Mouse (Mus musculus) liver, adult 2 months (tissue): ENCODE measurements around the gene Nop2. TPM values are rescaled to one million over a fixed set of nuclear protein-coding genes. Genes with fewer than 3 reads are reported as not detected.

Source experiments
- DNase-seq: peaks from one replicate; pipeline ENCODE4 v3.0.0-alpha.2; 2011; ENCODE audit warnings: low read depth, low spot score; ENCODE audit errors: extremely low read depth
- H3K27ac ChIP-seq: fragments of 200-500 bp; replicated peaks from 2 replicates; pipeline ENCODE4 v1.5.1; 2012; ENCODE audit warnings: low read depth, mild to moderate bottlenecking, control low read depth, inconsistent platforms, low read length; ENCODE audit not compliant: insufficient read depth
- H3K27me3 ChIP-seq: fragments of 200-500 bp; 2 replicates; pipeline ENCODE4 v1.6.1; 2012; ENCODE audit warnings: mild to moderate bottlenecking, moderate library complexity, low read length, inconsistent platforms; ENCODE audit not compliant: control insufficient read depth, insufficient read depth
- H3K36me3 ChIP-seq: fragments of 200-500 bp; 2 replicates; pipeline ENCODE4 v1.6.1; 2012; ENCODE audit warnings: low read length, inconsistent platforms; ENCODE audit not compliant: control insufficient read depth, insufficient read depth
- H3K4me1 ChIP-seq: fragments of 200-500 bp; 2 replicates; pipeline ENCODE4 v1.6.1; 2011; ENCODE audit warnings: low read length; ENCODE audit not compliant: control insufficient read depth, insufficient read depth
- H3K4me3 ChIP-seq: fragments of 200-500 bp; 2 replicates; pipeline ENCODE4 v1.5.1; 2011; ENCODE audit warnings: low read depth, mild to moderate bottlenecking, control low read depth, low read length, moderate library complexity; ENCODE audit not compliant: insufficient read depth
- H3K79me2 ChIP-seq: fragments of 200-500 bp; 2 replicates; pipeline ENCODE4 v1.6.1; 2012; ENCODE audit warnings: inconsistent platforms, mild to moderate bottlenecking, low read length, moderate library complexity; ENCODE audit not compliant: control insufficient read depth, insufficient read depth
- H3K9ac ChIP-seq: fragments of 200-500 bp; 2 replicates; pipeline ENCODE4 v1.6.1; 2012; ENCODE audit warnings: low read depth, mild to moderate bottlenecking, control low read depth, inconsistent platforms, low read length
- CTCF ChIP-seq: fragments of 200-500 bp; IDR thresholded peaks from 2 replicates; pipeline ENCODE4 v1.5.1; 2011; ENCODE audit warnings: low read depth, low read length, control low read depth
- POLR2A ChIP-seq: fragments of 200-500 bp; IDR thresholded peaks from 2 replicates; pipeline ENCODE4 v1.6.1; 2011; ENCODE audit warnings: low read length, control low read depth; ENCODE audit not compliant: insufficient read depth; ENCODE audit errors: extremely low read depth
- WGBS: fragments of 180-500 bp; shearing (Covaris S2); methylation state at CpG from one replicate; pipeline ENCODE4 v1.1.7; 2018; 5-methylcytosine and 5-hydroxymethylcytosine counted together
- polyA plus RNA-seq: library from polyadenylated mRNA; depleted of rRNA; stranded (reverse); fragments of >200 nt; gene quantifications from 2 replicates; pipeline ENCODE4 v1.2.3, GENCODE M21; 2012
- total RNA-seq: library from RNA; depleted of rRNA; stranded (reverse); fragments of >200 nt; gene quantifications from 2 replicates; pipeline ENCODE4 v1.2.3, GENCODE M21; 2014

The Nop2 gene
- total and polyA plus RNA-seq, 2 experiments = 8.2 to 11.0 TPM

- DNase-seq = no peak
- Histone ChIP-seq H3K9ac (no peak overlapping the region), H3K27ac (no peak overlapping the region), H3K79me2 (peaks cover 10% of the 10 kb centered on the region; the same call in 1 of the 2 replicates), H3K27me3 (no peaks in the 10 kb centered on the region), H3K4me1 (peaks cover 8% of the 10 kb centered on the region), H3K4me3 (no peak overlapping the region), H3K36me3 (peaks cover 15% of the 10 kb centered on the region; the same call in 1 of the 2 replicates)
- TF ChIP-seq CTCF = no peak
- TF ChIP-seq POLR2A = no peak
- 92% methylated on average over 8 of the region's 8 CpGs for WGBS
Observed at GRCm38 (mm10) chr6:125142436-125142835, 10.7 kb downstream of the Nop2 start.

- DNase-seq = no peak
- Histone ChIP-seq H3K9ac (no peak overlapping the region), H3K4me3 (no peak overlapping the region), H3K27ac (no peak overlapping the region), H3K4me1 (peaks cover 9% of the 10 kb centered on the region), H3K27me3 (no peaks in the 10 kb centered on the region), H3K36me3 (peaks cover 12% of the 10 kb centered on the region; the same call in 1 of the 2 replicates), H3K79me2 (peaks cover 12% of the 10 kb centered on the region; the same call in 1 of the 2 replicates)
- WGBS = 86% methylated on average over 3 of the region's 3 CpGs
- TF ChIP-seq CTCF = no peak
- no peak for TF ChIP-seq POLR2A
Observed at GRCm38 (mm10) chr6:125143128-125143527, 11.4 kb downstream of the Nop2 start.

GRCm38 (mm10) chr6:125143904-125144303, 12.2 kb downstream of the Nop2 start:
- no peak for DNase-seq
- Histone ChIP-seq H3K27me3 (no peaks in the 10 kb centered on the region), H3K36me3 (peaks cover 12% of the 10 kb centered on the region; the same call in 1 of the 2 replicates), H3K4me1 (peaks cover 12% of the 10 kb centered on the region), H3K4me3 (no peak overlapping the region), H3K9ac (no peak overlapping the region), H3K27ac (no peak overlapping the region), H3K79me2 (peaks cover 12% of the 10 kb centered on the region; the same call in 1 of the 2 replicates)
- WGBS = 81% methylated on average over 9 of the region's 9 CpGs
- TF ChIP-seq POLR2A (no peak), CTCF (no peak)

DNA sequence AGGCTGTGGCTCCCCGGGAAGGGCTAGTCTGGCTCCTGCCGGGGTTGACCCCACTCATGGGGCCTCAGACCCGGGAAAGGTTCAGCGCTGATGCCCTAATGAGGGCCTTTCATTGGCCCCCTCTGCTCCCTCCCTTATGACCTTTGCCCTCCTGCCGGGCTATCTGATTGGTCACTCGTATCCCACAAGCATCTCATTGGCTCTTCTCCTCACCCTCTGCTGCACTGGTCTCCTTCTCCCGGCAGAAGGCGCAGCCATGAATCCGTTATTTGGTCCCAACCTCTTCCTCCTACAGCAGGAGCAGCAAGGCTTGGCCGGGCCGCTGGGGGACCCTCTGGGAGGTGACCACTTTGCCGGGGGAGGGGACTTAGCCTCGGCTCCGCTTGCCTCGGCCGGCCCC, 13.3 kb downstream of the Nop2 start, which contains the start of gene Iffo1:
Gene Iffo1, plus strand, starts transcription at position 241 of the 400 bp plus-strand sequence.
- TF ChIP-seq POLR2A (peak; percentile 63), CTCF (peak; percentile 61)
- Histone ChIP-seq H3K79me2 (peaks cover 12% of the 10 kb centered on the region; the same call in 1 of the 2 replicates), H3K27ac (peak within 1 kb of the TSS; percentile 50), H3K4me1 (peaks cover 14% of the 10 kb centered on the region), H3K4me3 (peak within 1 kb of the TSS; percentile 75), H3K9ac (peak within 1 kb of the TSS; percentile 71), H3K27me3 (no peaks in the 10 kb centered on the region), H3K36me3 (peaks cover 9% of the 10 kb centered on the region; the same call in 1 of the 2 replicates)
- peak; percentile 88 for DNase-seq
- under 1% methylated on average over 16 of the region's 16 CpGs for WGBS

DNA sequence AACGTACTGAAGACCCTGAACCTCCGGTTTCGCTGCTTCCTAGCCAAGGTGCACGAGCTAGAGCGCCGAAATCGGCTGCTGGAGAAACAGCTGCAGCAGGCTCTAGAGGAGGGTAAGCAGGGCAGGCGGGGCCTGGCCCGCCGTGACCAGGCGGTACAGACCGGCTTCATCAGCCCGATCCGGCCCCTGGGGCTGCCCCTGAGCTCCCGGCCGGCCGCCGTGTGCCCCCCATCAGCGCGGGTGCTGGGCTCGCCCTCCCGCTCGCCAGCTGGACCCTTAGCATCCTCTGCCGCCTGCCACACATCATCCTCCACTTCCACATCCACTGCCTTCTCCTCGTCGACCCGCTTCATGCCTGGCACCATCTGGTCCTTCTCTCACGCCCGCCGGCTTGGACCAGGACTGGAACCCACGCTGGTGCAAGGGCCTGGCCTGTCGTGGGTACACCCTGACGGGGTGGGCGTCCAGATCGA, 13.8 kb downstream of the Nop2 start:
- Histone ChIP-seq H3K27me3 (no peaks in the 10 kb centered on the region), H3K4me3 (peak overlapping the region; percentile 75), H3K79me2 (peaks cover 12% of the 10 kb centered on the region; the same call in 1 of the 2 replicates), H3K4me1 (peaks cover 14% of the 10 kb centered on the region), H3K36me3 (peaks cover 9% of the 10 kb centered on the region; the same call in 1 of the 2 replicates), H3K9ac (peak overlapping the region; percentile 71), H3K27ac (peak overlapping the region; percentile 50)
- 2% methylated on average over 35 of the region's 35 CpGs for WGBS
- TF ChIP-seq CTCF = no peak
- TF ChIP-seq POLR2A = no peak
- no peak for DNase-seq

DNA sequence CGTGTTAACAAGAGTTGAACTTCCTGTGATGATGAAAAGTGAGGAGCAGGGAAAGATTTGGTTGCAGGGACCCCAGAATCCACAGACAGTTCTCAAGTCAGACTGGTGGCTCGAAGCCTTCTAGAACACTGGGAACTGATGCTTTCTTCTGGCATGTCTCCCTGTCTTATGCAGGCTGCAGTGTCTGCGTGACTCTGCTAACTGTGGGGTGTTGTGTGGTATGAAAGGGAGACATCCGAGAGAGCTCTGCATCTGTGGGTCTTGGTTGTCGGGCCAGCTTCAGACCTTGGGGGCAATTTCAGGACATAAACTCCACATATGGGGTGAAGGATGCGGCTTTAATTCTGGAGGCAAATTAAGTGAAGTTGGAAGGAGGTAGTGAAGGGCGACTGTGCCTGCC, 14.4 kb downstream of the Nop2 start:
- Histone ChIP-seq H3K36me3 (peaks cover 5% of the 10 kb centered on the region; the same call in 1 of the 2 replicates), H3K4me1 (peaks cover 14% of the 10 kb centered on the region), H3K4me3 (no peak overlapping the region), H3K27me3 (no peaks in the 10 kb centered on the region), H3K79me2 (peaks cover 12% of the 10 kb centered on the region; the same call in 1 of the 2 replicates), H3K27ac (no peak overlapping the region; the same call in 1 of the 2 replicates), H3K9ac (0 out of 2 replicates have a peak overlapping the region, but pooled peaks have one; percentile 2)
- TF ChIP-seq CTCF (no peak), POLR2A (no peak)
- 61% methylated on average over 7 of the region's 7 CpGs for WGBS
- no peak for DNase-seq
